Mouse (Mus musculus) stomach, embryonic 14.5 days (tissue): ENCODE data around the gene Tle1. TPM values are rescaled to one million over a fixed set of nuclear protein-coding genes. Genes with fewer than 3 reads are reported as not detected.
A peak's percentile ranks its signal among the peaks of the same experiment; 100 is the strongest.

ENCODE experiments used
- ATAC-seq: fragments of 200-750 bp; cut with Nextera tagmentation; 2 replicates; pipeline ENCODE4 v1.8.0; 2017; ENCODE audit warnings: low read depth, moderate TSS enrichment; ENCODE audit not compliant: insufficient number of reproducible peaks, insufficient read depth, low FRiP score
- H3K27ac ChIP-seq: fragments of 300-500 bp; sonication (generic); 2 replicates; pipeline ENCODE4 v1.5.1; 2014; ENCODE audit warnings: mild to moderate bottlenecking, low read length, moderate library complexity, mixed read lengths
- H3K27me3 ChIP-seq: fragments of 300-500 bp; sonication (generic); 2 replicates; pipeline ENCODE4 v1.6.1; 2014; ENCODE audit warnings: low read length, control low read depth, mixed read lengths; ENCODE audit not compliant: control insufficient read depth, insufficient read depth
- H3K36me3 ChIP-seq: fragments of 300-500 bp; sonication (generic); 2 replicates; pipeline ENCODE4 v1.6.1; 2014; ENCODE audit warnings: mild to moderate bottlenecking, control low read depth, low read length, moderate library complexity, mixed read lengths; ENCODE audit not compliant: control insufficient read depth, insufficient read depth
- H3K4me1 ChIP-seq: fragments of 300-500 bp; sonication (generic); 2 replicates; pipeline ENCODE4 v1.6.1; 2014; ENCODE audit warnings: low read length, control low read depth, mixed read lengths; ENCODE audit not compliant: control insufficient read depth, insufficient read depth
- H3K4me2 ChIP-seq: fragments of 300-500 bp; sonication (generic); replicated peaks from 2 replicates; pipeline ENCODE4 v1.6.1; 2014; ENCODE audit warnings: low read depth, low read length, control low read depth
- H3K4me3 ChIP-seq: fragments of 300-500 bp; sonication (generic); 2 replicates; pipeline ENCODE4 v1.5.1; 2014; ENCODE audit warnings: low read depth, low read length, control low read depth
- H3K9ac ChIP-seq: fragments of 300-500 bp; sonication (generic); replicated peaks from 2 replicates; pipeline ENCODE4 v1.6.1; 2014; ENCODE audit warnings: low read depth, mild to moderate bottlenecking, control low read depth, low read length, moderate library complexity, mixed read lengths
- H3K9me3 ChIP-seq: fragments of 300-500 bp; sonication (generic); 2 replicates; pipeline ENCODE4 v1.6.1; 2016; ENCODE audit warnings: low read depth, low read length, control low read depth; ENCODE audit not compliant: control insufficient read depth
- WGBS: fragments of 180-500 bp; shearing (Covaris S2); extraction: QIAGEN DNeasy Blood & Tissue Kit; methylation state at CpG from one replicate; pipeline ENCODE4 v1.1.7; 2014; 5-methylcytosine and 5-hydroxymethylcytosine counted together
- polyA plus RNA-seq: library from polyadenylated mRNA; unstranded; fragments of >200 nt; fragmentation: Nextera tagmentation; extraction: Ambion mirVana; gene quantifications from 2 replicates; pipeline ENCODE4 v1.2.1, GENCODE M21; 2014

Tle1 gene
- polyA plus RNA-seq, 1 experiment from 2014 or later, result 25.8 TPM

DNA sequence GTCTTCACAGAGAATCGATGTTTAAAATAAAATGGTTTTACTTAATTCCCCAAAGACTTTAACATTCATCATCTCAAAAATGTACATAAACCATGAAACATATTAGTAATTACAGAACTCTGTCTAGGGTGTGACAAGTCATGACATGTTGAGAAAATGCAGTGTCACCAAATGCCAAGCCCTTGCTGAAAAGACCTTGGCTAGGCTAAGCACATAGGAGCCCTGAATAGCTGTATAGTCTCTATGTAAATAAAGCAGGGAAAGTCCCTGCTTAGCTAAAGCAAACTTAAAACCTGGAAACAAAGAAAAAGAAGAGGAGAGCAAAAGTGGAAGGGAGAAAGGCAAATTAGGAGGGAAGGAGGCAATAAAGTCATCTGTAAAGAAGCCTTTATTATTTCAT, 24.8 kb downstream of the Tle1 start:
- no peaks in the 10 kb centered on the region for H3K27me3 ChIP-seq
- H3K9me3 ChIP-seq, result no peaks in the 10 kb centered on the region
- 53% methylated on average over 1 of the region's 1 CpGs for WGBS
- ATAC-seq, result peak; percentile 72; the same call in 1 of the 2 replicates
- H3K27ac ChIP-seq, result no peak overlapping the region
- H3K36me3 ChIP-seq, result no peaks in the 10 kb centered on the region; the same call in 1 of the 2 replicates
- H3K4me1 ChIP-seq, result no peaks in the 10 kb centered on the region
- no peak overlapping the region for H3K4me2 ChIP-seq
- H3K9ac ChIP-seq, result no peak overlapping the region
- no peak overlapping the region for H3K4me3 ChIP-seq

DNA sequence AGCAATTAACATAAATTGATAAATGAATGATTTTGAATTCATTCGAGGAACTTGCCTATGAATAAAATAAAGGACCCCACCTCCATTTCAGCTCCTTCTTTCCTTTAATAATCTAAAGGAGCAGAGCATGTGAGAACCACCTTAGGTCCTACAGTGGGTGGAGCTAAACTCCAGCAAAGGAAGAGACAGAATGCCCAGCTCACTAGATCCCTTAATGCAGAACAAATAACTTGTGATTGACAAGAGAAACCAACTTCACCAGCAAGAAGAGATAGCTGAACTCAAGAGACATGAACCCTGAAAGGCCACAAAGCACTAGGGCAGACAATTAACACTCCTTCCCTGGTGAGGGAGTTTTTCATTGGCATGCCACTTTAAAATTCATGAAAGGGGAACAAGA, 32.5 kb downstream of the Tle1 start:
- Histone ChIP-seq H3K4me2 (no peak overlapping the region), H3K36me3 (peaks cover 25% of the 10 kb centered on the region), H3K27me3 (no peaks in the 10 kb centered on the region), H3K27ac (no peak overlapping the region), H3K4me1 (peaks cover 4% of the 10 kb centered on the region; the same call in 1 of the 2 replicates), H3K4me3 (no peak overlapping the region), H3K9me3 (no peaks in the 10 kb centered on the region), H3K9ac (no peak overlapping the region)
- 41% methylated on average over 1 of the region's 1 CpGs for WGBS
- no peak for ATAC-seq

DNA sequence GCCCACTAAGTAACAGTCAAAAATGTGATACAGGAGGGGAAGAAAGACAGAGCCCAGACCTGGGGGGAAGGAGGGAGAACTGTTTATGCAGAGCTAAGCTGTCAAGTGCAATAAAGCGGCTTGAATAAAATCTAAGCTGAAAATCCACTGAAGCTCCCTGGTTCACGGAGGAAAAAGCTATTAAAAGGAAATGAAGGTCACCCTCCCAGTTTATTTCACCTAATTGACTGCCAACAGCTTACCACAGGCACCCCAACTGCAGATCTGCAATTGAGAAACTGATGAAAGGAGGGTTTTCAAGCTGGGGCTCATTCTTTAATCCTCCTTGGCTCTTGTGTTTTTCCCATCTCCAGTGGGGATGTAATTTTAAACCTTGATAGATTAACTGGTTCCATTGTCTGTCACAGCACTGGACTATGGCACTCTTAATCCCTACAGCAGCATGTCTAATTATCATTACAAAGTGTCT, 32.9 kb downstream of the Tle1 start:
- H3K36me3 ChIP-seq, result peaks cover 25% of the 10 kb centered on the region
- H3K4me2 ChIP-seq, result no peak overlapping the region
- WGBS, result 25% methylated on average over 2 of the region's 2 CpGs
- no peak overlapping the region for H3K4me3 ChIP-seq
- H3K27ac ChIP-seq, result no peak overlapping the region
- H3K9me3 ChIP-seq, result no peaks in the 10 kb centered on the region
- peaks cover 4% of the 10 kb centered on the region; the same call in 1 of the 2 replicates for H3K4me1 ChIP-seq
- no peak for ATAC-seq
- no peaks in the 10 kb centered on the region for H3K27me3 ChIP-seq
- H3K9ac ChIP-seq, result no peak overlapping the region

DNA sequence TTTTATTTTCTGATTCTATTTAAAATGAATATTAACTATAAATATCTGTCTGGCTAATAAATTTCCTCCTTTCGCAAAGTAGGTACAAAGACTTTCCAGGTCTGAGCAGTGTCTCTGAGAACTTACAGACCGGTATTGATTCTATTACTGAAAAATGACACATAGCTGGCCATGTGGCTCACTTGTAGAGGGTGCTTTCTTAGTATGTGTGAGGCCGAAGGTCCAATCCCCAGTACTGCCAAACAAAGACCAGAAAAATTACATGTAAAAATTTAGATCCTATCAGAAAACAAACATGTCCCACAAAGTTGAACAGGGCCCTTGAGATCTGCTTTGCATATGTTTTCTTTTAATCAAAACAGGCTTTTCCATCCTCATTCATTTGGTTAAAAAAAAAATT, 33.5 kb downstream of the Tle1 start:
- Histone ChIP-seq H3K27ac (no peak overlapping the region), H3K9me3 (no peaks in the 10 kb centered on the region), H3K4me2 (no peak overlapping the region), H3K36me3 (peaks cover 25% of the 10 kb centered on the region), H3K4me3 (no peak overlapping the region), H3K4me1 (peaks cover 4% of the 10 kb centered on the region; the same call in 1 of the 2 replicates), H3K9ac (no peak overlapping the region), H3K27me3 (no peaks in the 10 kb centered on the region)
- no peak for ATAC-seq
- 79% methylated on average over 3 of the region's 3 CpGs for WGBS

DNA sequence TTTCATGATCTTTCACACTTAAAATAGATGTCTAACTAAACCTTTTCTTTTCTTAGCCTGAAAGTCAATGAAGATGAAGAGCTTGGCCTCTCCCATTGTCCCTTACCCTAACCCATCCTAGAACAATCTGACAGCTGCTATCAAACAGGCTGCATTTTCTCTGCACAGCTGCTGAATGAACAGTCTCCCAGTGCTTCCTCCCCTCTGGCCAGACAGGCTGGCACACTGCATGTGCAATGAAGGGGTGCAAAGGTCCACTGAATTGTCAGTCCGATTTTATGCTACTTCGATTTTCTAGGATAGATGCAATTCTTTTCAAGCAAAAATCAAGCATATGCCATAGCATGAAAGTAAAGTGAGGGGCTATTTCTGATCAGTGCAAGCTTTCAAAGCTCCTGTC, 34.2 kb downstream of the Tle1 start:
- 89% methylated on average over 2 of the region's 2 CpGs for WGBS
- ATAC-seq, result no peak
- Histone ChIP-seq H3K4me2 (no peak overlapping the region), H3K9me3 (no peaks in the 10 kb centered on the region), H3K27me3 (no peaks in the 10 kb centered on the region), H3K4me1 (peaks cover 4% of the 10 kb centered on the region; the same call in 1 of the 2 replicates), H3K9ac (no peak overlapping the region), H3K36me3 (peaks cover 25% of the 10 kb centered on the region), H3K27ac (no peak overlapping the region), H3K4me3 (no peak overlapping the region)

DNA sequence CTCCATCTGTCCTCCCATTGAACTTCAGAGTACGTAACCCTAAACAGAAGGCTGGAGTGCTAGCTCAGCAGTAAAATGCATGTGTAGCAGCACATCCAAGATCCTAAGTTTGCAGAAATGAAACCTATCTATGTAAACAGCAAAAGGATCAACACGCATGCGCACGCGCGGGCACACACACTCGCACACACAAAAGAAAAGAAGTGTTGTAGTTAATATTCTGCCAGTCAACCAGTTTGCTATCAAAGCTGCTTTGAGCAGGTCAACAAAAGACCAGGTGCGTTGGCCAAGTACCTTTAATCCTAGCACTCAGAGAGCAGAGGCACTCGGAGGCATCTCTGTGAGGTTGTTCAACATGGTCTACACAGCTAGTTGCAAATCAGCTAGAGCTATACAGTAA, 35.0 kb downstream of the Tle1 start:
- no peak overlapping the region for H3K4me2 ChIP-seq
- peak; percentile 72 for ATAC-seq

DNA sequence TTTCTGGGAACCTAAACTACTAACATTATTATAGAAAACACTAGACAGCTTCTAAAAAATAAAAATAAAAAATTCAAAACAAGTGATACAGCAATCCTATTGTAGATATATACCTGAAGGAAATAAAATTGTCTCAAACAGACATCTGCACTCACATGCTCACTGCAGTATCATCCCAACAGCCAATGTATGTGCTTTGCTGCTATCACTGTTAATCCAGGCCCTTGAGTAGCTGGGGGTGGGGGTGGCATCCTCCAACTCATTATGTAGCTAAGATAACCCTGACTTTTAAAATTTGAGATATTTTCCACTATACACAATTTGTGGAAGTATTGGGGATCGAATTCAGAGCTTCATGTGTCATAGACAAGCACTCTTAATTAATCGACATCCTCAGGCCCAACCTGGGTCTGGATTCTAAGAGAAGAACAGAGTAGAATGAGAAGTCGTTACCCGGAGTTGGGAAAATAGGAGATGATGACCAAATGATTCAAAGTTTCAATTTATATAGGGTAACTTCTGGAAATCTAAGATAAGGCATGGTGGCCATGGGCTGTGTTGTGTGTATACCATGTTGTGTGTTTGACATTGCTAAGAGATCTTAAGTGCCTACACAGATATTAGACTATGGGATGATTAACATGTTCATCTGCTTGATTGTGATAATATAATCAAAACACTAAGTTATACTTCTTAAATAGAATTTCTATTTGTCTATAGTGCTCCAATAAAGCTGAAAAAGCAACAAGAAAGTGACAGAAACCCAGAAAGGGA, 38.1 kb downstream of the Tle1 start:
- Histone ChIP-seq H3K27me3 (no peaks in the 10 kb centered on the region), H3K36me3 (peaks cover 11% of the 10 kb centered on the region), H3K4me1 (peaks cover 4% of the 10 kb centered on the region; the same call in 1 of the 2 replicates), H3K9ac (no peak overlapping the region), H3K27ac (no peak overlapping the region), H3K4me3 (no peak overlapping the region), H3K4me2 (no peak overlapping the region), H3K9me3 (no peaks in the 10 kb centered on the region)
- no peak for ATAC-seq
- 95% methylated on average over 4 of the region's 4 CpGs for WGBS

More for the DNA sequence above, 35.0 kb downstream of the Tle1 start:
- Histone ChIP-seq H3K27ac (no peak overlapping the region), H3K27me3 (no peaks in the 10 kb centered on the region), H3K9me3 (no peaks in the 10 kb centered on the region), H3K36me3 (peaks cover 25% of the 10 kb centered on the region), H3K4me1 (peaks cover 4% of the 10 kb centered on the region; the same call in 1 of the 2 replicates), H3K4me3 (no peak overlapping the region), H3K9ac (no peak overlapping the region)
- 76% methylated on average over 9 of the region's 9 CpGs for whole genome bisulfite sequencing

DNA sequence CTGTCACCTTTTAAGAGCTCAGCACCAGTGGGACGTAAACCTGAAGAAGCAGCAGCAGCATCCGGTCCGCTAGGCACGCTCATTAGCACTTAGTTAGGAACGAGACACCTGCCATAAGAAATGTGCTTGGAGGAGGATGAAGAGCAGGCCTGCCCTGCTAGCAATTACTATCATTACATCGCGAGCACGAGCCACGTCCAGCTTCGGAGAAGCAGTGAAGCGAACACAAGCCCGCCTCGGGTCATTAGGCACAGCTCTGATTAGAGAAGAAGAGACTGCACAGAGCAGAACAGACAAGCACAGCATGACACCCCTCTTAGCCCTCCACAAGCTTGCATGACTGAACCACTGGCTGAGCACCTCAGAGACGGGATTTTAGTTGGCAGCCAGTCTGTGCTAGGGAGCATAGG, 40.6 kb downstream of the Tle1 start:
- 0 out of 2 replicates have a peak, but pooled peaks have one; percentile 28 for ATAC-seq
- H3K9ac ChIP-seq, result no peak overlapping the region
- H3K36me3 ChIP-seq, result peaks cover 5% of the 10 kb centered on the region; the same call in 1 of the 2 replicates
- 75% methylated on average over 14 of the region's 14 CpGs for WGBS
- no peak overlapping the region for H3K4me3 ChIP-seq
- H3K9me3 ChIP-seq, result no peaks in the 10 kb centered on the region
- no peak overlapping the region for H3K27ac ChIP-seq
- H3K27me3 ChIP-seq, result no peaks in the 10 kb centered on the region
- H3K4me1 ChIP-seq, result no peaks in the 10 kb centered on the region
- H3K4me2 ChIP-seq, result no peak overlapping the region
